Mouse (Mus musculus): ENCODE measurements around the gene Ephb1.

- TF ChIP-seq POLR2A (IDR thresholded peaks at IDR 0.05; ENCODE audit: control insufficient read depth, low read depth, low read length) (no peak), CTCF (IDR thresholded peaks at IDR 0.05; ENCODE audit: control insufficient read depth, insufficient read depth, insufficient replicate concordance, low read depth, low read length) (no peak)
These were observed 328.4 kb downstream of the Ephb1 start for GRCm38 (mm10) chr9:102026136-102026535.
